Mouse (Mus musculus) brain, embryonic 14.5 days (tissue): ENCODE measurements at regions not wholly inside any gene's neighbourhood (a gene's known extent, or its start where the extent isn't known, plus 50 kb on each side); places are given as distances from the start of the nearest gene placed in this dataset.

Source experiments
- CTCF ChIP-seq: fragments of 200-500 bp; IDR thresholded peaks from 2 replicates; pipeline ENCODE4 v1.5.1; 2012; ENCODE audit warnings: inconsistent platforms, mild to moderate bottlenecking, moderate library complexity, borderline replicate concordance; ENCODE audit not compliant: insufficient read depth, insufficient read length; ENCODE audit errors: extremely low read depth
- POLR2A ChIP-seq: fragments of 200-500 bp; IDR thresholded peaks from 2 replicates; pipeline ENCODE4 v1.6.1; 2012; ENCODE audit warnings: mild to moderate bottlenecking, inconsistent platforms, borderline replicate concordance; ENCODE audit not compliant: poor library complexity, insufficient read depth, insufficient read length, severe bottlenecking; ENCODE audit errors: extremely low read depth

- TF ChIP-seq POLR2A (no peak), CTCF (no peak)
Observed at GRCm38 (mm10) chr8:88447844-88448535, 73.2 kb upstream of the Nkd1 start.
